Mouse (Mus musculus): ENCODE results near the gene Nol4l.
A peak's percentile ranks its signal among the peaks of the same experiment; 100 is the strongest.

Gene Nol4l

GRCm38 (mm10) chr2:153440755-153441154 lies 89.0 kb downstream of the Nol4l start:
- no peak for DNase-seq

GRCm38 (mm10) chr2:153437306-153437659 lies 92.5 kb downstream of the Nol4l start:
- DNase-seq: no peak

- no peak for DNase-seq
Observed at GRCm38 (mm10) chr2:153436641-153437305, 93.0 kb downstream of the Nol4l start.

GRCm38 (mm10) chr2:153434880-153435831 lies 94.6 kb downstream of the Nol4l start:
- DNase-seq: no peak

- DNase-seq: no peak
Observed at GRCm38 (mm10) chr2:153433859-153434258, 95.9 kb downstream of the Nol4l start.

DNA sequence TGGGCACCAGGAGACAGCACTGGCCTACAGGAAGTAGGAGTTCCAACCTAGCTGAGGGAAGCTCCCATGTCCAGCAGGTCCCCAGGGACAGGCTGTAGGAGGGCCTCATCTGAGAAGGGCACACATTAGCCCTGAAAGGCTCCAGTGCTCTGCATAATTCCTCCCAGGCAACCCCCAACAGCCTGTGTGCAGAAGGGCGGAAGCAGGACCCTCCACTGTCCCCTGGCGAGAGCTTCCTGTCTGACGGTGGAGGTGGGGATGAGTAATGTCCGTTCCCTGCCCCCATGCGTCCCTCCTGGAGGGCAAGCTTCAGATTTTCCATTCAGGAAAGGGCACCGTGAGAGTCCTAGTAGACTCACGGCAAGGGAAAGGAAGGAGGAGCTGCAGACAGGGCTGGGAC lies 97.3 kb downstream of the Nol4l start:
- no peak for DNase-seq

DNA sequence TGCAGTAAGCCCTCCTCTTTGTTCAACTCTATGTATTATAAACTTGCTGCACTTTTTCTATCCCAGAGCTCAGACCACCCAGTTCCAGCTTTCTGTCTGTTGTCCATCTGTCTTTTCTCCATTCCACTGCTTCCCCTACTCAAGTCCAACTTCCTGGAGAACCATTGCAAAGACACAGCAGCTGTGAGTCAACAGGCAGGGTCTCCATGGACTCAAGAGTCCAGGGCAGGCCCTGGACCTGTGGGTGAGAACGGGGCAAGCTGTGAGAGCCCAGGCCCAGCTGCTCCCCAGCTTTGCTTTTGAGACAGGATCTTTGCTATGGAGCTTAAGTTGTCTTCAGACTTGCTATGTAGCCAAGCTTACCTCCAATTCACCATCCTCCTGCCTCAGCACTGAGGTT lies 99.2 kb downstream of the Nol4l start:
- DNase-seq: no peak

DNA sequence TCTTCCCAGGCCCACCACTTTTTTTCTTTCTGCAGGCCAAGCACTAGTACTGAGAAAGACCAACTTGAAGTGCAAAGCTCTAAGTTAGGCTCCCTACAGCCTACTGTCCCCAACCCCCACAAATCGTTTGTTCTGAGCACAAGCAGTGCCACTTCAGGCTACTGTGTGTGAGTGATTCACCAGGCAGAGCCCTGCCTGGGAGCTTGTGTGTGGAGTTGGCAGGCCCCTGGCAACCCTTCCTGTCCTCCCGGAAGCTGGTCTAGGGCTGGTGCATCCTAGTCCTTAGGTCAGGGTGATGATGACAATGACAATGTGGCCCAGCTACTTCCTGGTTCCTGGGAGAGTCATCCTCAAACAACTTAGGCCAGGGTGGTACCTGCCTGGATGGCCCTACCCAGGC lies 101.3 kb downstream of the Nol4l start:
- no peak for DNase-seq

DNA sequence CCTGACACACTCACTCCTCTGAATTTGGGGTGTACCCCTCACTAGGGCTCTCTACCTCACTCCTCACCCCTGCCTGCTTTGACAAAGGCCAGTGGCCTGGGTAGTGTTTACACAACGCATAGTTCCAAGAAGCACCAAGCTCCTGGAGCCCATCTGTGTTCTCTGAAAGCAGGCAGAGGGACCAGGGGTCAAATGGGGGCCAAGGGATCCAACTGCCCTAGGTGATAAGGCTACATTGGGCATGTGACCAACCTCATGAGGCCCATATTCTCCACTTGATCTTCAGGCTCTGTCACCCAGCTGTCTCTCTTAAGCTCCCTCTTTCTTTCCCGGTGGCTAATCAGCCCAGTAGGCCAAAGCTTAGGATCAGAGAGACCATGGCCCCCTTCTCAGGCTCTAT lies 102.8 kb downstream of the Nol4l start:
- no peak for DNase-seq

DNA sequence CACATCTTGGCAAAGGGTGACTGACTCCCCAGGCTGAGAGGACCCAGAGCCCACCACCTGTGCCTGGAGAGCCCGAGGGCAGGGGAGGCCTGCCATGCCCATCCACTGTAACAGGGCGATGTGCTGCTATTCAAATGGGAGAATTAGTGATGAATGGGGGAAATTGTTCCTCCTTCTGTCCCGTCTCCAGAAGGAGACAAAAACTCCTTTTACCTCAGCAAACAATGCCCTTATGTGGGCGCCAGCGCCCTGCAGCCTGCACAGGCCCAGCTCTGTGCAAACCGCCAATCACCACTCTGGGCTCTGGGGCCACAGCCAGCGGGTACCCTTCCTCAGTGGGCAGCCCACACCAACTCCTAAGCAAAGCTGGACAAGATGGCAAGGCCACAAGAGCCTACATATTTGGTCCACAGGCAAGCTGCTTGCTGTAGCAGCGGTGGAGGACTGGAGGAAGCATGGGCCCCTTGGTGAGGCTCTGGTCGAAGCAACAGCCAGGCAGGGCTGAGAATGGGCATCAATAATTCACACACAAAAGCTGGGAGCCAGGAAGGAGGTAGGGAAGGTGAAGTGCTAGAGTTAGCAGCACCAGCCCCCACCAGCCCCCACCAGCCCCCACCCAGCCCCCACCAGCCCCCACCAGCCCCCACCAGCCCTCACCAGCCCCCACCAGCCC lies 103.6 kb downstream of the Nol4l start:
- peak; percentile 31 for DNase-seq

- DNase-seq: no peak
Observed at GRCm38 (mm10) chr2:153425124-153425844, 104.5 kb downstream of the Nol4l start.

DNA sequence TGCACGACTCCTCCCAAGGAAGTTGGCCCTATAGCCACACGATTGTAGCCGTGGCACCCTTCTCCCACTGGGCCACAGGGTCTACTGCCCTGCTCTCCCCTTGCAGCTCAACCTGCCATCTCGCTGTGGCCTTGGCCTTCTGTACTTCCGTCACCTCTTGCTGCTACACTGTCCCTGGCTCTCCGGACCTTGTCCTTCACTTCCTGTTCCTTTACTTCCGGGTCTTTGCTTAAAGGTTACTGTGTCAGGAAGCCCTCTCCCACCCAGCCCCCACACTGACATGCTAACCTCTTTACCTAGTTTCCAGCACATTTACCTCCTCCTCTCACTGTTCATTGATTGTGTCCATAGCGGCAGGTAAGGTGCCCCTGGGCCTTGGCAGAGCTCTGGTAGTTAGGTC lies 105.2 kb downstream of the Nol4l start:
- DNase-seq: no peak

GRCm38 (mm10) chr2:153423113-153423512 lies 106.7 kb downstream of the Nol4l start:
- no peak for DNase-seq

DNA sequence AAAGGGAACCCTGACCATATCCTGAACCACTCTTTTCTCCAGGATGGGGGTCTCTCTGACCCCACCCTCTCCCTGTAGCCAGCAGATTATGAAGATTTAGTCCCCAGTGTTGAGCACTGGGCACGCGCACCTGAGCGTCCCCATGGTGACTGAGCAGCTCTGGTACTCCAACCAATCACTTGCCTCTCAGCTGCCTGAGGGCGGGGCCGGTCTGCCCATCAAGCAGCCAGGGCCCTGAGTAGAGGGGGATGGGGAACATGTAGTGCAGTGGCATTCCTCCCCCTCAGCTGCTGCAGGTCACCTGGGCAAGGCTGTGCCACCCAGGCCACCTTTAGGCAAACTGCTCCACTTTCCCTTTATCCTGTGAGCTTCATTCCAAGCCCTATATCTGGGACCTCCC lies 107.7 kb downstream of the Nol4l start:
- no peak for DNase-seq

DNA sequence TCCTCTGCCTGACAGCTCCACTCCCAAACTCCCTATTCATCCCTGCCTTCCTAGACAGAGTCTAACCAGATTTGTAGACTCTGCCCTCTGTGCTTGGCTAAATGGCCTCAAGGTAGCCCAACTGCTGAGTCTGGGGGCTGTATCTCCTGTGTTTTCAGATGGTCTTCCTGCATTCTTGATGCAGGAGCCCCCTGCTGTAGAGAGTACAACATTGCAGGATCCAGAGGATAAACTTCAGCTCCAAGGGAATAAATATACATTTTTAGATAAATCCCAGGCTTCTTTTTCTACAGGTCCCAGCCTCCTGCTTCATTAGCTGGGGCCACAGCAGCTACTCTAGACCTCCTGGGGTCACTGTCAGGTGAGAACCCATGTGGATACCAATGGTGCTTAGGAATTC lies 108.5 kb downstream of the Nol4l start:
- no peak for DNase-seq

DNA sequence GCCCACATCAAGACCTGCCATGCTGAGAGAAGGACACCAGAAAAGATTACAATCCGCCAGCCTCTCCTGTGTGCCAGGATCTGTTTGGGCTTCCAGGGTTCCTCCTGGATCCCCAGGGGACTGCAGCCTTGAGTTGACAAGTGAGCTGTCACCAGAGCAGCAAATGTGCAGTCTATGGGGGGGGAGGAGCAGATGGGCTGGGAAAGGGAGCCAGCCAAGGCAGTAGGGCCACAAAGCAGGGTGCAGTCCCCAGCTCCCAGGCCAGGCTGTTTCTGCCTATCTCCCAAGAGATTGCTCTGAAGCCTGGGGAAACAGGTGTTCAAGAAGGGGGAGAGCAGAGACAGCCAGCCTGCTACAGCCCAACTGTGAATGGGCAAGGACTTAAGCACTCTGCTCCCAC lies 111.4 kb downstream of the Nol4l start:
- DNase-seq: no peak

GRCm38 (mm10) chr2:153417841-153418240 lies 111.9 kb downstream of the Nol4l start:
- DNase-seq: no peak

DNA sequence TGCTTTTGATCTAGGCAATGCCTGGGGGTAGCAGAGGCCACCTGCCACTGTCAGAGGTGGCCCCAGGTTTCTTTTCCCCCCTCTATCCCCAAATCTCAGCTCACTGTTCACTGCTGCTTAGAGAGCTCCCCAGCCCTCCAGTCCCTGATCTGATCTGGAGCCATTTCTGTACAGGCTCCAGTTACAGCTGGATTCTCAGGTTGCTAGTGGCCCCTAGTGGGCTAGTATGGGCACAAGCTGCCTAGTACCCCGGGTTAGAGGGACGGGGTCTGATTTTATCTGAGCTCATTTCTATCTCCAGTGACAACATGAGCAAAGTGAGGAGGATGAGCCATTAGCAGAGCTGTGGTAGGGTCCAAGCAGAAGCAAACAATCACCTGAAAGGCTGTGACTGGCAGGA lies 115.2 kb downstream of the Nol4l start:
- DNase-seq: no peak

DNA sequence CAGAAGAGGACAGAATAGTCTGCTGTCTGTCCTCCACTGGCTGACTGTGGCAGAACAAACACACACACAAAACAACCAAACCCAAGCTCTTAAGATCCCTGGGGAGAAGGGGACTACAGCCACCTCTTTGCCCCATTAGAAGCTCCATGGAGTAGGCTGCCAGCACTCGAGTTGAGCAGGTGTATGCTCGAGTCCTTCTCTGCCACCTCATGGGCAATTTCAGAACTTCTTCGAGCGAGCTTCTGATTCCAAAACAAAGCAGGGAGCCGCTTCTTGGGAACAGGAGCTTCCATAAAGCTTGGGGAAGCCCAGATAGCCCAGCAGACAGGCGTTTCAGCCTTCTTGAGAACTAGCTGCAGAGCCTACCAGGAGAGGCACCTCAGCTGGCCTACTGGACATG lies 117.2 kb downstream of the Nol4l start:
- no peak for DNase-seq

- no peak for DNase-seq
Observed at GRCm38 (mm10) chr2:153411557-153411956, 118.2 kb downstream of the Nol4l start.

GRCm38 (mm10) chr2:153408971-153409370 lies 120.8 kb downstream of the Nol4l start:
- DNase-seq: no peak

GRCm38 (mm10) chr2:153406882-153407281 lies 122.9 kb downstream of the Nol4l start:
- DNase-seq: no peak

GRCm38 (mm10) chr2:153404882-153405281 lies 124.9 kb downstream of the Nol4l start:
- DNase-seq: no peak
